Mouse (Mus musculus): ENCODE measurements around the gene Pde8b.

Gene Pde8b

DNA sequence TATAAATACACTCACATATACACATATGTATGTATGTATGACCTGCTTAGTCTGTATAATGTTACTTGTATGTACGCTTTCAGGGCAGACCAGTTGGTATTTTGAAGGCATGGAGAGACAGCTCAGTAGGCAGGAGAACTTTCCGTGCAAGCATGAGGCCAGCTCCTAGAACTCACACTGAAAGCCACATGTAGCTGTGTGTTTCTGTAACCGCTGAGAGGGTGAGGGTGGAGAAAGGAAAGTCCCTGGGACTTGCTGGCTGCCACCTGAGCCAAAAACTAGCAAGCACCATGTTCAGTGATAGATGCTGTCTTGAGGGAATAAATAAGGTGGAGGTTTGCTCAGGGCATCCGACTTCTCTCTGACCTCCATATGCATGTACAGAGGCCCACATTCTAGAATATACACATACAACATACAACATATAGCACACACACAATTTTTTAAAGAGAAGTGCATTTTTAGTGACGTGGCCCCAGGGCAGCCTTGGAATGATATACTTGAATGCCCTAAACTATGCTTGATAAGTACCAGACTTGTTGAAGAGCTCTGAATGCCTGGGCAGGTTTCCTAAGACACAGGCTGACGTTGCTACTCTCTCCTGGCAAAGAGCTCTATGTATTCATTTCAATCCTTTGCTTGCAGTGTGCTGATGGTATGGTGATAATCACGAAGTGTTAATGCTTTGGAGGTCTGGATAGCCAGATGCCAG, 238.4 kb downstream of the Pde8b start:
- DNase-seq = no peak

DNA sequence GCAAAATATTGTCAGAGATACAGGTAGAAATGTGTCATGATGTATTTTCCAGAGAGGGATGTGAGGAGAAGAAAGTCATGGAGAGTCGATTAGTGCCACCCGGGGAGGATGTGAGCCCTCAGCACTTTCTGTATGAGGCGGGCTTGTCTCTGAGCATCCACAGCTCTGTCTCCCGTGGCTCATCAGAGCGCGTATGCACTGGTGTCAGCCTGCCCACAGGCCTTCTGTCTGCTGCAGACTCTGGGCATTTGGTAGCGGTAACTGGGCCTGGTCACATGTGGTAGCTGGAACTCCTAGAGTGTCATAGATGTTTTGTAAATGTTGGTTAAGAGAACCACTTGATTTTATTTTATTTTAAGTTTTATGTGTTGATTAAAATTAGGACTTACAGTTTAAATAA, 240.9 kb downstream of the Pde8b start:
- DNase-seq = no peak

DNA sequence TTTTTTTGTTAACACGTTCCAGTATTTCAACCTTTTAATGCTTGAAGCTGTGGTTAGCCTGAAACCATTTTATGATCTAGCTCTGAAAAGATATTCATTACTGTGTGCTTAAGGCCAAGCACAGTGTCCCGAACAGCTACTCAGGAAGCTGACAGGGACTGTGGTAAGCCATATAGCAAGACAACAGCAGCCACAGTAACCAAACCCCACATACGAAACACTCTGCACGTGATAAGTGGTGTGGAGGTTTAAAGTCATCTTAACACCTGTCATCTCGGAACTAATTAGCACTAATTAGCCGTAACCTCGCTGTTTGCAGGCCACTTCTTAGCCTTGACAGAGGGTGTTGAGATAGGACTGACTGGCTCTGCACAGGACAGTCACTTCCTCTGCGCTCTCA, 242.9 kb downstream of the Pde8b start:
- DNase-seq = no peak

DNA sequence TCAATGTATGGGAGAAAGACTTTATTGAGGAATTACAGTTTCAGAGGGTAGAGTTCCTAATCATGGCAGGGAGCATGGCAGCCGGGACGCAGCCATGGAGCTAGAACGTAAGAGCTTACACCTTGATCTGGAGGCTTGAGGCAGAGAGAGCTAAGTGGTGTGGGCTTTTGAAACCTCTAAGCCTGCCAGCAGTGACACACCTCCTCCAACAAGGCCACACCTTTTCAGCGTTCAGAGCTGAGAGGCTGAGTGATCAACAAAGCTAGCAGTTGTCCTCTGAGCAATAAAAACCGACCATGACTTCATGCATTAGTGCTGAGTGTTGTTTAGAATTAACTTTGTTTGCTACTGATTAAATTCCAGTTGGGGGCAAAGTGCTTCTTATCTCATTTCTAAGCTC, 259.6 kb downstream of the Pde8b start:
- DNase-seq = no peak

DNA sequence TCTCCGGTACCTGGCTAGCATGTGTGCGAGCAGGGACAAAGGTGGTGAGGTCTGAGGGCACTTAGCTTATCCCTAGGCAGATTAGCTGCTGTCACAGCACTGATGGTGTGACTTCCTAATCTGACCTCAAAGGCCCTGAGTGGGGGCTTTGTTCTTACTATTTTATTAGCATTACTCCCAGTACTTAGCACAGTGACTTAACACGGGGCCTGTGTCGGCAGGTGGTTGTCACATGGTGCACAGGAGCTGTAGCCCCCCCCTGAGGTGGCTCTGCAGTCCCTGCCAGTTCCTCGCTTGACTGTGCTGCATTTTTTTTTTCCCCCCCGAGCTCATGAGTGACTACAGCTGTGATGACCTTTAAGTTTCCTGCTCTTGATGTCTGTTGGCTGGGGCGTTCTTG, 271.1 kb downstream of the Pde8b start:
- no peak for DNase-seq

DNA sequence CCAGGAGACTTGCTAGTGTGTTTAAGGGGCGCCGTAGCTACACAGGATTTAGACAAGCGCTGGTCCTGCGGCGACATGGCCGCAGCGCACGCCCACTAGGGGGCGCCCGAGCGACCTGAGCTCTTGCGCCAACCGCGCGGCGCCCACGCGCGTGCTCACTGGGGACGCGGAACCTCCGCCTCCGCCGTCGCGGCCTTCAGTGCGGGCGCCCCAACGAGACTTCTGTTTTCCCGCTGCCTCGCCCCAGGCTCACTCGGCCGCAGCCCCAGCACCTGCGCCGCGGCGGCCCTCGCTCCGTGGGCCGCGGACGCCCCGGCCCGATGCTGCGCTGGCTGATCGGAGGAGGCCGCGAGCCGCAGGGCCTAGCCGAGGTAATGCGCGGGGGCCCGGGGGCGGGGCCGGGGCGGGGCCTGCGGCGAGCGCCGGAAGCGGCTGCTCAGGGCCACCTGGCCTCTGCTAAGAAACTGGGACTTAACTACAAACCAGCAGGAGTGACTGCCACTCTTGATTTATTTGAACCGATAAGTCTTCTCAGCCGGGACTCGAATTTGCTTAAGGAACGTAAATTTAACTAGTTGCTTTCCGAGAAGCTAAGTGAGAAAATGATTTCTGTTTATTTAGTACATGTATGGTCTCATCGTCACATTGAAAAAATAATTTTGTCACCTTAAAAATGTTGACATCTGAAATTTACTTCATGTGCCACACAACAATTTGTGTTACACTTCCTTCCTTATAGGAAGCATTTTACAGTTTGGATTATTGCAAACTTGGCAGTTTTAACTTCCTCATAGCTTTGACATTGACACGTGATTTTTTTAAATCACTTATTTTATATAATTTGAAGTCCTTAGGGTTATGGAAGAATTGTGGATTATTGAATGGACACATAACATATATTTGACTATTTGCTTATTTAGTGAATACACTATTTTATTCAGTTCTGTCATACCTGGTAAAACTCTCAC, 273.6 kb downstream of the Pde8b start, which contains the start of gene Wdr41:
TSS of gene Wdr41 (plus strand) at position 126 of the 968 bp plus-strand sequence.
- peak; percentile 90 for DNase-seq

DNA sequence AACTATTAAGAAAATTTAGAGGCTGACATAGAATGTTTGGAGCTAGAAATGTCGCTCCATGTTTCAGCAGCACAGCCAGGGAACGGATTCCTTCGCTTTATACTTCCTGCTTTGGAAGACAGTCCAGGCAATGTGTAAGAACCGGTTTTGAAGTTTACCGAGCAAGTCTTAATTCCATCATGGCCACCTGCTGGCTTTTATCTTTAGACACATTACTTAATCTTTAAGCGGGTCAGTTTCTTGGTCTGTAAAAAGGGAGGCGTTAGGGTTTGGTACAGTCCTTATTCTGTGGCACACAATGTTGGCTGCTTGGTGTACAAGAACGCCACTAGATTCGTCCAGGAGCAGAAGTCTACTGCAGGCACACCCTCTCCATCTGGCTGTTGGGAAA, 274.3 kb downstream of the Pde8b start:
- DNase-seq = no peak

All from liver (tissue).